Mouse (Mus musculus) left cerebral cortex, postnatal 10 days (tissue): Measurements from ENCODE around the gene Hdac2. TPM values are rescaled to one million over a fixed set of nuclear protein-coding genes. Genes with fewer than 3 reads are reported as not detected.

Experiments used
- DNase-seq, 2 experiments: peaks; one replicate each; pipeline ENCODE4 v3.0.0; 2021 to 2022; ENCODE audit warnings: low spot score in 2 of 2, mixed read lengths in 1 of 2; ENCODE audit errors: extremely low spot score in 1 of 2
- intact Hi-C: fragments of 180-260 bp; cut with DNase I; formaldehyde crosslinking; loops from one replicate; pipeline ENCODE4 v1.15.1; 2025
- total RNA-seq, 2 experiments: library from RNA; stranded (reverse); gene quantifications; 2 replicates each; pipeline ENCODE4 v1.2.3; 2021

Hdac2 gene
- total RNA-seq, 2 experiments from 2014 or later: 124 to 125 TPM

DNA sequence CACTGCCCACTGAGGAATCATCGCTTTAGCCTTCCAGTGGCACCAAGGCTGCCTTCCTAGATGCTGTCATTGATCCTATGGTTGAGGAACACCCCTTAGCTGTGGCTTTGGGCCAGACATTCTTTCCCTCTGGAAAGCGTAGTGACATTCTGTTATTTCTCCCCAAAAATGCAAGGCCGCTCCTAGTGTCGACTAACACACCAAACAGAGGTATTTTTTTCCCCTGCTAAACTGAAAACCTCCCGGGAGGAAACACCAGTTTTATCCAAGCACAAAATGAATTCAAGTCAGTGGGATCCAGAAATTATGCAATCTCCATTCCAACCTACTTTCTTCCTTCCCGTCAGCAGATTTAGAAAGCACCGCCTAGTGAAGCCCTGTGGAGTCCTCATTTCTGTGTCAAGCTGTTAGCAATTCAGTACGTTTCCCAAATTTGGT is 73.3 kb downstream of the Hdac2 start:
- intact Hi-C loops: no loop called here
- peak; percentile 45 to 47 for DNase-seq

Other genes starting within 250 kb of the Hdac2 start
- 100 to 1,000 TPM; 342 to 346 TPM for gene Marcks, start 164.4 kb downstream of the Hdac2 start, total RNA-seq